Mouse (Mus musculus) cortical plate, adult 2 months (tissue): ENCODE measurements around the gene Osbpl7. TPM values are rescaled to one million over a fixed set of nuclear protein-coding genes. Genes with fewer than 3 reads are reported as not detected.
A peak's percentile ranks its signal among the peaks of the same experiment; 100 is the strongest.

Experiments
- H3K27ac ChIP-seq: fragments of 200-500 bp; 2 replicates; pipeline ENCODE4 v1.5.1; 2012; ENCODE audit warnings: low read length, control low read depth, inconsistent platforms; ENCODE audit not compliant: insufficient read depth
- H3K4me1 ChIP-seq: fragments of 200-500 bp; 2 replicates; pipeline ENCODE4 v1.6.1; 2011; ENCODE audit warnings: low read length; ENCODE audit not compliant: control insufficient read depth, insufficient read depth
- H3K4me3 ChIP-seq: fragments of 200-500 bp; 2 replicates; pipeline ENCODE4 v1.5.1; 2011; ENCODE audit warnings: mild to moderate bottlenecking, low read length, control low read depth; ENCODE audit not compliant: insufficient read depth
- CTCF ChIP-seq: fragments of 200-500 bp; IDR thresholded peaks from 2 replicates; pipeline ENCODE4 v1.5.1; 2011; ENCODE audit warnings: mild to moderate bottlenecking, control low read depth, low read length; ENCODE audit not compliant: insufficient read depth; ENCODE audit errors: extremely low read depth
- POLR2A ChIP-seq: fragments of 200-500 bp; IDR thresholded peaks from 2 replicates; pipeline ENCODE4 v1.6.1; 2011; ENCODE audit warnings: mild to moderate bottlenecking, low read length, control low read depth; ENCODE audit not compliant: insufficient read depth; ENCODE audit errors: extremely low read depth
- polyA plus RNA-seq: library from polyadenylated mRNA; depleted of rRNA; stranded (reverse); fragments of >200 nt; gene quantifications from 2 replicates; pipeline ENCODE4 v1.2.3, GENCODE M21; 2012; rRNA removed

Gene Osbpl7
- 14.0 and 14.1 TPM in 2 replicates for polyA plus RNA-seq

GRCm38 (mm10) chr11:97050216-97050943, at the start of gene Osbpl7:
TSS of gene Osbpl7 (plus strand) at chr11:97050628.
- peak; percentile 84 for TF ChIP-seq POLR2A
- TF ChIP-seq CTCF, result peak; percentile 40; the same call in 1 of the 2 replicates
- H3K4me3 ChIP-seq, result peak within 1 kb of the TSS; percentile 54
- H3K27ac ChIP-seq, result no peak within 1 kb of the TSS
- peaks cover 1% of the 10 kb centered on the region; the same call in 1 of the 2 replicates for H3K4me1 ChIP-seq

DNA sequence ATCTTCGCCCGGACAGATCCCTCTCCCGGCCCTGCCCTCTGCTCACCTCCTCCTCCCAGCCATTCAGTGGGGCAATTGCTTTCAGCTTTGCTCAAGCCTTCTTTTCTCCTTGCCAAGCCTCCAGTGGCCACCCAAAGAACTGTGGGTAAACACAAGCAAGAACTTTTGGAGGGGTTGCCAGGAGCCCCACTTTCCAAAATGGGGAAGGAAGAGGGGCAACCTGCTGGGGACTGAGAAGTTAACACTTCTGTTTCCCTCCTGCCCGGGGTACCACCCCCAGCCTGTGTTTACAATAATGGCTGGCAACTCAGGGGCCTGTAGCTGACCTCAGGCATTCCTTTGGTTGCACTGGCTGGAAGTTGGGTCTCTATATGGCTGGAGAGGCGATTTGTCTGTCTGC, 47.3 kb upstream of the Osbpl7 start:
- TF ChIP-seq CTCF (no peak), POLR2A (no peak)
- Histone ChIP-seq H3K27ac (no peak overlapping the region), H3K4me3 (no peak overlapping the region), H3K4me1 (no peaks in the 10 kb centered on the region)

- no peaks in the 10 kb centered on the region for H3K4me1 ChIP-seq
- no peak overlapping the region for H3K4me3 ChIP-seq
- no peak for TF ChIP-seq CTCF
- no peak for TF ChIP-seq POLR2A
- H3K27ac ChIP-seq, result no peak overlapping the region
These were observed 43.2 kb upstream of the Osbpl7 start for GRCm38 (mm10) chr11:97007093-97007794.

DNA sequence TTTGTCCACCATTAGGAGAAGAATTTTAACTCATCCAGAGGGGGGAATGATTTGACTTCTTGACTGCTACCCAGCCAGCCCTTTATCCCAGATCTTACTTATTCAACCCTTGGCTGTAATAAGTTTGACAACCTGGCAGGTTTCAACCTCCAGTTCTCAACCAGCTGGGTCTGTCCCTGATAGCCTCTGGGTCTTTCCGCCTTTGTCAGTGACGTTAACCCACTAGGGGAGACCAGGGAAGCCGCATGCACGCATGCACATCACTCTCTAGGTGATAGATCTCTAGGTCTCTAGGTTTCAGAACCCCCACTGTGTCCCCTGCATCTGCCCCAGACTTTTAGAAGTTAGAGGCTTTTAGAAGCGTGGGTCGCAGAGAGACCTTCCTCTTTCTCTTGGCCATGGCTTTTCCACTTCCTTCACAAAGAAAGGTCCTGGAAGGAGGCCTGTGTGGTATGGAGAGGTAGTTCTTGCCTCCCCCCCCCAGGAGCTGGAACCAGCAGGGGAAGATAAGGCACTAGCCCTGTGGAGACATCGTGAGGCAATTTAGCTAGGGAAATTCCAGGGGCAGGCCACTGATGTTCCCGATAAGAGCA, 41.1 kb upstream of the Osbpl7 start:
- H3K27ac ChIP-seq, result no peak overlapping the region
- H3K4me1 ChIP-seq, result no peaks in the 10 kb centered on the region
- no peak overlapping the region for H3K4me3 ChIP-seq
- TF ChIP-seq CTCF (no peak), POLR2A (no peak)

- TF ChIP-seq POLR2A, result no peak
- TF ChIP-seq CTCF, result no peak
- Histone ChIP-seq H3K4me3 (no peak within 1 kb of the TSS), H3K27ac (no peak within 1 kb of the TSS), H3K4me1 (no peaks in the 10 kb centered on the region)
These were observed 37.2 kb upstream of the Osbpl7 start, which contains the start of gene Sp6 for GRCm38 (mm10) chr11:97013121-97013670. TSS of gene Sp6 (plus strand) at chr11:97013394.

DNA sequence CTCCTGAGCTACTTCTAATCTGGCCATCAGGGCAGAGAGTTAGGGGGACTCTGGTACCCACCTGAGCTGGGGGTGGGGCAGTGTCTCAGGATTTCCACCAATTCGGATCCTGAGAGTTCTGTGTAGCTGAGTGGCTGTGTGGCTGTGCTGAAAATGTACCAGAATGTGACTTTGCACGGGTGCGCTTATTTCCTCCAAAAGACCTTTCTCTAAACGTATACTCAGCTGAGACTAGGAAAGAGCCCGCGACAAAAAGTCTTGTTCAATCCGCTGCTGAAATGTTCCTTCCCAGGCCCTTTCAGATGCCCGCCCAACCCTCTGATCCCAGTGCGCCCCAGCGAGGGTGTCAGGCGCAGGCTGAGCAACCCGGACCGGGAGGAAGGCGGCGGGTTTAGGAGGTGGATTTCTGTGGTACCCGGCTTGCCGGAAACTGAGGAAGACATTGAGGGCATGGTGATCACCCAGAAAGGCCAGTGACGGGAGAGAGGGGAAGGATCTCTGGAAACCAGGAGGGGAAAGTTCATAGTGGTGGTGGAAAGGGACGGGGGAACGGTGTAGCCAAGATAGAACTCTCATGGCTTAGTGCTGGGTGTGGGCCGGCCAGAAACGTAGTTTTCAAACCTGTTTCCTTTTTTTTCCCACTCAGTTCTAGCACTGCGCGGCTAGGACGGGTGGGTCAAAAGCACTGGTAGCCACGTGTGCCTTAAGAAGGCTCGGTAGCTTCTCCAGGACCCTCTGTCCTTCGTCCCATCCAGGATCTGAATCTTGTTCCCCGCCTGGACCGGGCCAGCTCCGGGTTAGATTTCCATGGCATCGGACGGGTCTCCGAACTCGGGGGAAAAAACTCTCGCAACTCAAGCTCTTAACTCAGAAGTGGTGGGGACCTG, 32.5 kb upstream of the Osbpl7 start:
- no peak overlapping the region for H3K27ac ChIP-seq
- no peak overlapping the region for H3K4me3 ChIP-seq
- no peaks in the 10 kb centered on the region for H3K4me1 ChIP-seq
- no peak for TF ChIP-seq CTCF
- no peak for TF ChIP-seq POLR2A

GRCm38 (mm10) chr11:97018583-97019344, 31.7 kb upstream of the Osbpl7 start:
- H3K4me3 ChIP-seq, result no peak overlapping the region
- H3K4me1 ChIP-seq, result no peaks in the 10 kb centered on the region
- TF ChIP-seq CTCF (no peak), POLR2A (no peak)
- no peak overlapping the region for H3K27ac ChIP-seq

- H3K4me3 ChIP-seq, result no peak overlapping the region
- no peaks in the 10 kb centered on the region for H3K4me1 ChIP-seq
These were observed 31.1 kb upstream of the Osbpl7 start for GRCm38 (mm10) chr11:97019345-97019708.

More at GRCm38 (mm10) chr11:97019345-97019708, 31.1 kb upstream of the Osbpl7 start:
- no peak for TF ChIP-seq POLR2A
- TF ChIP-seq CTCF, result no peak
- H3K27ac ChIP-seq, result no peak overlapping the region
